Mouse (Mus musculus): ENCODE measurements around the gene Krtdap.
A peak's percentile ranks its signal among the peaks of the same experiment; 100 is the strongest.
"Not testable (repeated sequence)": the region's sequence is repeated elsewhere in the genome, so short reads cannot be mapped to it uniquely, and the experiment has no call there.

Krtdap gene

GRCm38 (mm10) chr7:30787377-30788022 is at the start of gene Krtdap:
Gene Krtdap (plus strand): TSS chr7:30787896.
- no peak for DNase-seq (ENCODE audit: low spot score in 2 of 2)

- peak in 1 of 2 experiments; percentile 17 for DNase-seq (ENCODE audit: low spot score in 2 of 2)
Measured at GRCm38 (mm10) chr7:30742570-30742969, 45.1 kb upstream of the Krtdap start.

- not testable (repeated sequence) for DNase-seq (ENCODE audit: low spot score in 2 of 2)
Measured at GRCm38 (mm10) chr7:30743617-30744016, 44.1 kb upstream of the Krtdap start, which contains the start of gene Gapdhs. Gene Gapdhs (minus strand): TSS chr7:30743681.

GRCm38 (mm10) chr7:30744022-30744598 is 43.6 kb upstream of the Krtdap start:
- DNase-seq (ENCODE audit: low spot score in 2 of 2), result no peak

- DNase-seq (ENCODE audit: low spot score in 2 of 2), result no peak
Measured at GRCm38 (mm10) chr7:30747525-30748204, 40.0 kb upstream of the Krtdap start.

GRCm38 (mm10) chr7:30749824-30750606 is 37.7 kb upstream of the Krtdap start:
- DNase-seq (ENCODE audit: low spot score in 2 of 2), result no peak

GRCm38 (mm10) chr7:30751086-30751669 is 36.5 kb upstream of the Krtdap start, which contains the start of gene Sbsn:
Gene Sbsn (plus strand): TSS chr7:30751471.
- DNase-seq (ENCODE audit: low spot score in 2 of 2), result no peak

- DNase-seq (ENCODE audit: low spot score in 2 of 2), result no peak
Measured at GRCm38 (mm10) chr7:30757001-30757400, 30.7 kb upstream of the Krtdap start.

- DNase-seq (ENCODE audit: low spot score in 2 of 2), result peak in 1 of 2 experiments; percentile 24
Measured at GRCm38 (mm10) chr7:30758853-30759252, 28.8 kb upstream of the Krtdap start.

- no peak for DNase-seq (ENCODE audit: low spot score in 2 of 2)
Measured at GRCm38 (mm10) chr7:30761769-30762352, 25.8 kb upstream of the Krtdap start.

- no peak for DNase-seq (ENCODE audit: low spot score in 2 of 2)
Measured at GRCm38 (mm10) chr7:30763456-30763855, 24.2 kb upstream of the Krtdap start, which contains the start of gene Dmkn. Gene Dmkn (plus strand): TSS chr7:30763756.

GRCm38 (mm10) chr7:30765173-30765572 is 22.5 kb upstream of the Krtdap start:
- DNase-seq (ENCODE audit: low spot score in 2 of 2), result no peak

GRCm38 (mm10) chr7:30766408-30766807 is 21.3 kb upstream of the Krtdap start:
- no peak for DNase-seq (ENCODE audit: low spot score in 2 of 2)

- no peak for DNase-seq (ENCODE audit: low spot score in 2 of 2)
Measured at GRCm38 (mm10) chr7:30769236-30769635, 18.5 kb upstream of the Krtdap start.

- DNase-seq (ENCODE audit: low spot score in 2 of 2), result no peak
Measured at GRCm38 (mm10) chr7:30776104-30776503, 11.6 kb upstream of the Krtdap start.

- no peak for DNase-seq (ENCODE audit: low spot score in 2 of 2)
Measured at GRCm38 (mm10) chr7:30777081-30777579, 10.6 kb upstream of the Krtdap start.

GRCm38 (mm10) chr7:30777911-30778310 is 9.8 kb upstream of the Krtdap start:
- DNase-seq (ENCODE audit: low spot score in 2 of 2), result no peak

GRCm38 (mm10) chr7:30781792-30782191 is 5.9 kb upstream of the Krtdap start:
- no peak for DNase-seq (ENCODE audit: low spot score in 2 of 2)

- no peak for DNase-seq (ENCODE audit: low spot score in 2 of 2)
Measured at GRCm38 (mm10) chr7:30782658-30783057, 5.0 kb upstream of the Krtdap start.

- no peak for DNase-seq (ENCODE audit: low spot score in 2 of 2)
Measured at GRCm38 (mm10) chr7:30785154-30785553, 2.5 kb upstream of the Krtdap start.

Measured in spleen, postnatal 14 days (tissue).